Mouse (Mus musculus) urinary bladder, postnatal 4 days (tissue): ENCODE measurements around the gene Rgl1.

Experiments used
- DNase-seq, 2 experiments: peaks; one replicate each; pipeline ENCODE4 v3.0.0; 2021 to 2022; ENCODE audit warnings: low spot score in 2 of 2

The Rgl1 gene

GRCm38 (mm10) chr1:152511237-152511636, 254.9 kb downstream of the Rgl1 start:
- no peak for DNase-seq

DNA sequence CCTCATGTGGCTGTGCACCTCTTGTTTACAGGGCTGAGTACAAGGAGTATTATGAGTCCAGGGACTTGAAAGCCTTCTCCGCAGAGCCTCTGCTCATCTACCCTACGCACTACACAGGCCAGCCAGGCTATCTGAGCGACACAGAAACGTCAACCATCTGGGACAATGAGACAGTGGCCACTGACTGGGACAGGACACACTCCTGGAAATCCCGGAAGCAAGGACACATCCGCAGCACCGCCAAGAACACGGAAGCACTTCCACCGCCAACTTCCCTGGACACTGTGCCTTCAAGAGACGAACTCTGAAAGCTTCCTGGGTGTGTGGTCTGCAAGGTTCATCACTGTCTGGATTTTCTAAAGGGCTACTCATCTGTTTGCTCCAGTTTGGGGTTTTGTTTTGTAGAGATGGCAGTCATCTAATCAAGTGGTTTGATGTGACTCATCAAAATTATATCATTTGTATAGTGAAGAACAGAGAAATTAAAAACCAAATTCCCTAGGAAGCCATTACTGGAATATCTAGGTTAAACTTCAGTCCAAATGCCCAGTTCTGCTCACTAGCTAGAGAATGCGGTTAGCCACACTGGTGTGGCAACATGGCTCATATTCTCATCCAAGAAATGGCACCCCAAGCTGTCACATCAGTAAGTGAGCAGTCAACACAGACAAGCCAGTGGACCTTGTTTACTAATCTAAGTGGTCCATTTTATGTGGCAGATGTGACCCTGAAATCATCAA, 257.5 kb downstream of the Rgl1 start:
- DNase-seq: no peak

GRCm38 (mm10) chr1:152506726-152507125, 259.4 kb downstream of the Rgl1 start:
- DNase-seq: no peak

- DNase-seq: no peak
Measured at GRCm38 (mm10) chr1:152506175-152506574, 260.0 kb downstream of the Rgl1 start.

GRCm38 (mm10) chr1:152499802-152500201, 266.3 kb downstream of the Rgl1 start:
- peak in 1 of 2 experiments; percentile 52 for DNase-seq

DNA sequence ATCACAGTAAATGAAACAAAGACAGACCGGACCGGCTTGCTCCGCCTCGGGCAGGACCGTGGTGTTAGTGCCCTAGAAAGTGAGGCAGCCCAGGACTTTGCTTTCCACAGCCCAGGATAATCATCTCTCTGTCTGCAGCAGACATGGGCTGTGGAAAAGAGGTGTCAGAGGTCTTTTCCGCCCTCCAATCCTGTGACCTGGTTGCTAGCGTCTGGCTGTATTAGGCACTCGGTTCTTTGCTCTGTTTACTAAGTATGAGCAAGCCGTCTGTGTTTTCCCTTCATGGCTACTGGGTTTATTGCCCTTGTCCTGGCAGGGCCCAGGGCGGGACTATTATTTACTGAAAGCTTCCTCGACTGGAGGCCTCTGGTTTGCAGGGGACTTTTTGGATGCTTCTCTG, 268.6 kb downstream of the Rgl1 start:
- DNase-seq: no peak

DNA sequence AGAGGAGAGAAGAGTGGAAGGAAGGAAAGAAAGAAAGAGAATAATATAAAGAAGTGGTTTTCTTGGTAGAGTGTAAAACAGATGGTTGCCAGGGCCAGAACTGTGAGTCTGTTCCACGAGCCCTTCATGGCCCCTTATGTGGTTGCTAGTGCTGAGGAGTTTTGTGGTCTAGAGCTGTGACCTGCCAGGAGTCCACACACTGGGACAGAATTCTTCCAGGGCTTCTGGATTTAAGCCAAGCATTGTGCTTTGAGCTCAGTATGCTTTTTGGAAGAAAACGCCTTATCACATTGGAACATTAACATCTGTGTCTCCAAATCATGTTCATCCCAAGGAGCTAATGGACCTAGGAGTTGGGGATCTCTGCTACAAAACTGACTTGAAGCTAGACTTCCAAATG, 269.3 kb downstream of the Rgl1 start:
- no peak for DNase-seq

DNA sequence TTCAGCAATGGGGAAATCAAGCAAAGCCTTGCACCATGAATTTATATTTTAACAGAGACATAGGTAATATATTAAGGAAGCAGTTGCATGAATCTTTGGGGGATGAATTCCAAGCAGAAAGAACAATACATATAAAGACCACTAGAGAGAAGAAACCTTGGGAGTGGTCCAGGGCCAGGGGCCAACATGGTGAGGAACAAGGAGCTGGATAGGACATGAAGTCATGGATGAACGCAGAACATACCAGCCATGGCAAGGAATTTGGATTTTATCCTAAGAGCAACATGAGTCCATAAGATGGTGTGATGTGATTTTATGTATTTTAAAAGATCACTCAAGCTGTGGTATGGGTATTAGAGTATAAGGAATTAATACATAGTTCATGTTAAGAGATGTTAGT, 273.9 kb downstream of the Rgl1 start:
- DNase-seq: no peak

DNA sequence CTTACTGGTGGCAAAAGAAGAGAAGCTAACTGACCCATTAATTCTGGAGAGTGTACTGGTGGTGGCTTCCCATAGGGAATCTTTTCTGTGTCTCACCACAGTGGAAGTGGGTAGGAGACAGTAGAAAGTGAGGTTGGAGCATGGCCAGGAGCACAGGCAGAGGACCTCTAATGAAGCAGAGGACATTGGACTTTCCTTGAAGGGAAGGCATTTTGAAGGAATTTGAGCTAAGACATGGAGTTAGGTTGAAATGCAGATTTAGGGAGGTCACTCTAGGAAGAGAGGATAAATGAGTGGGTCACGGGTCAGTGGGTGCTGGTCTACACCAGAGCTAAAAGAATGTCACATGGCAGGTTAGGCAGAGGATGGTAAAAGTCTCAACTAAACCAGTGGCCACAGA, 275.3 kb downstream of the Rgl1 start:
- no peak for DNase-seq

- no peak for DNase-seq
Measured at GRCm38 (mm10) chr1:152476126-152476525, 290.0 kb downstream of the Rgl1 start.

GRCm38 (mm10) chr1:152468443-152468842, 297.7 kb downstream of the Rgl1 start:
- no peak for DNase-seq
